Mouse (Mus musculus) CH12.LX (cell line): ENCODE results near the gene Rras2. TPM values are rescaled to one million over a fixed set of nuclear protein-coding genes. Genes with fewer than 3 reads are reported as not detected.

ENCODE experiments used
- DNase-seq: peaks from one replicate; pipeline ENCODE4 v3.0.0-alpha.2; 2013; ENCODE audit errors: extremely low read depth
- H3K27ac ChIP-seq: 2 replicates; pipeline ENCODE4 v1.5.1; 2012; ENCODE audit warnings: low read depth, mild to moderate bottlenecking, control low read depth, moderate library complexity; ENCODE audit not compliant: insufficient read depth
- H3K27me3 ChIP-seq: replicated peaks from 2 replicates; pipeline ENCODE3; 2012; ENCODE audit warnings: inconsistent platforms
- H3K36me3 ChIP-seq, 2 experiments: replicated peaks in 1 of 2; 2 replicates each; pipeline versions ENCODE3 to v1.6.1; 2012; ENCODE audit warnings: inconsistent platforms in 1 of 2, low read length in 1 of 2, mild to moderate bottlenecking in 1 of 2, mixed read lengths in 1 of 2, moderate library complexity in 1 of 2; ENCODE audit not compliant: control insufficient read depth in 1 of 2, insufficient read depth in 1 of 2
- H3K4me1 ChIP-seq, 2 experiments: 2 replicates each; pipeline ENCODE4 v1.6.1; 2012; ENCODE audit warnings: inconsistent platforms in 1 of 2, moderate library complexity in 1 of 2; ENCODE audit not compliant: insufficient read depth in 2 of 2, control insufficient read depth in 1 of 2
- H3K4me2 ChIP-seq: 2 replicates; pipeline ENCODE4 v1.6.1; 2012; ENCODE audit warnings: low read depth, mild to moderate bottlenecking, control low read depth; ENCODE audit not compliant: poor library complexity, insufficient read depth, severe bottlenecking
- H3K4me3 ChIP-seq, 3 experiments: fragments of 150-350 bp in 1 of 3; sonication (generic) in 1 of 3; replicated peaks in 1 of 3; 2 replicates each; pipeline versions ENCODE3 to v1.5.1; 2011 to 2012; ENCODE audit warnings: low read depth in 2 of 3, low read length in 2 of 3, mild to moderate bottlenecking in 2 of 3, moderate library complexity in 2 of 3, control low read depth in 1 of 3, improper control_type of control experiment in 1 of 3, inconsistent platforms in 1 of 3, mixed read lengths in 1 of 3; ENCODE audit not compliant: poor library complexity in 1 of 3
- H3K79me2 ChIP-seq: replicated peaks from 2 replicates; pipeline ENCODE4 v1.6.1; 2012; ENCODE audit warnings: mild to moderate bottlenecking, moderate library complexity; ENCODE audit not compliant: control insufficient read depth, poor library complexity, insufficient read depth, severe bottlenecking; ENCODE audit errors: extremely low read depth
- H3K9ac ChIP-seq: 2 replicates; pipeline ENCODE4 v1.6.1; 2012; ENCODE audit warnings: low read depth, mild to moderate bottlenecking, control low read depth, moderate library complexity; ENCODE audit not compliant: insufficient read depth
- H3K9me3 ChIP-seq: replicated peaks from 2 replicates; pipeline ENCODE3; 2012; ENCODE audit warnings: low read length, inconsistent platforms, mixed read lengths
- BHLHE40 ChIP-seq: IDR thresholded peaks from 2 replicates; pipeline ENCODE4 v1.6.1; 2011; ENCODE audit warnings: mild to moderate bottlenecking, low read depth, low read length, improper control_type of control experiment
- CHD1 ChIP-seq: IDR thresholded peaks from 2 replicates; pipeline ENCODE4 v1.6.1; 2012; ENCODE audit warnings: low read depth, low read length, improper control_type of control experiment, inconsistent platforms
- CHD2 ChIP-seq: IDR thresholded peaks from 2 replicates; pipeline ENCODE4 v1.6.1; 2011; ENCODE audit warnings: low read length, improper control_type of control experiment
- E2F4 ChIP-seq: IDR thresholded peaks from 2 replicates; pipeline ENCODE4 v1.6.1; 2011; ENCODE audit warnings: low read depth, low read length, improper control_type of control experiment; ENCODE audit not compliant: insufficient replicate concordance
- ELF1 ChIP-seq: IDR thresholded peaks from 2 replicates; pipeline ENCODE4 v1.6.1; 2014; ENCODE audit warnings: low read depth, mild to moderate bottlenecking, inconsistent platforms, low read length, improper control_type of control experiment
- IRF4 ChIP-seq: IDR thresholded peaks from 2 replicates; pipeline ENCODE4 v1.6.1; 2014; ENCODE audit warnings: low read depth, mild to moderate bottlenecking, inconsistent platforms, low read length, improper control_type of control experiment
- JUN ChIP-seq: IDR thresholded peaks from 2 replicates; pipeline ENCODE4 v1.6.1; 2011; ENCODE audit warnings: low read depth, mild to moderate bottlenecking, low read length, improper control_type of control experiment, moderate library complexity; ENCODE audit not compliant: insufficient read depth
- KAT2A ChIP-seq: IDR thresholded peaks from 2 replicates; pipeline ENCODE4 v1.6.1; 2012; ENCODE audit warnings: low read length, improper control_type of control experiment, inconsistent platforms; ENCODE audit not compliant: insufficient replicate concordance
- MAFK ChIP-seq: IDR thresholded peaks from 2 replicates; pipeline ENCODE4 v1.6.1; 2011; ENCODE audit warnings: low read length, improper control_type of control experiment; ENCODE audit not compliant: insufficient replicate concordance
- MAX ChIP-seq: IDR thresholded peaks from 2 replicates; pipeline ENCODE4 v1.6.1; 2011; ENCODE audit warnings: low read length, improper control_type of control experiment
- MAZ ChIP-seq: IDR thresholded peaks from 2 replicates; pipeline ENCODE4 v1.6.1; 2012; ENCODE audit warnings: low read depth, mild to moderate bottlenecking, inconsistent platforms, low read length, improper control_type of control experiment, moderate library complexity
- MXI1 ChIP-seq: IDR thresholded peaks from 2 replicates; pipeline ENCODE4 v1.6.1; 2011; ENCODE audit warnings: mild to moderate bottlenecking, low read depth, low read length, improper control_type of control experiment
- NELFE ChIP-seq: IDR thresholded peaks from 2 replicates; pipeline ENCODE4 v1.6.1; 2011; ENCODE audit warnings: low read depth, low read length, improper control_type of control experiment
- NRF1 ChIP-seq: IDR thresholded peaks from 2 replicates; pipeline ENCODE4 v1.6.1; 2014; ENCODE audit warnings: low read depth, mild to moderate bottlenecking, inconsistent platforms, low read length, improper control_type of control experiment, moderate library complexity
- POLR2AphosphoS2 ChIP-seq: IDR thresholded peaks from 2 replicates; pipeline ENCODE4 v1.6.1; 2011; ENCODE audit warnings: low read depth, low read length, improper control_type of control experiment
- SMC3 ChIP-seq: IDR thresholded peaks from 2 replicates; pipeline ENCODE4 v1.6.1; 2011; ENCODE audit warnings: low read depth, low read length, improper control_type of control experiment
- TBP ChIP-seq: conservative IDR thresholded peaks from 2 replicates; pipeline ENCODE4 v1.6.1; 2011; ENCODE audit warnings: low read depth, low read length, improper control_type of control experiment
- USF2 ChIP-seq: conservative IDR thresholded peaks from 2 replicates; pipeline ENCODE4 v1.6.1; 2011; ENCODE audit warnings: low read depth, low read length, improper control_type of control experiment
- ZC3H11A ChIP-seq: IDR thresholded peaks from 2 replicates; pipeline ENCODE4 v1.6.1; 2012; ENCODE audit warnings: low read depth, mild to moderate bottlenecking, inconsistent platforms, low read length, improper control_type of control experiment
- ZNF384 ChIP-seq: IDR thresholded peaks from 2 replicates; pipeline ENCODE4 v1.6.1; 2012; ENCODE audit warnings: low read depth, low read length, improper control_type of control experiment, inconsistent platforms
- dilution Hi-C: fragments of 300-500 bp; cut with MboI; formaldehyde crosslinking; loops from 2 replicates; pipeline ENCODE4 v1.14.3; 2020; ENCODE audit warnings: low sequenced_read_pairs; ENCODE audit not compliant: extremely low pct_unique_long_range_greater_than_20kb, extremely low pct_ligation_motif_present
- in situ Hi-C: fragments of 300-500 bp; cut with MboI; formaldehyde crosslinking; loops from 3 replicates; pipeline ENCODE4 v1.14.3; 2019; ENCODE audit warnings: low sequenced_read_pairs, low pct_ligation_motif_present, low pct_unique_long_range_greater_than_20kb, mixed read lengths
- polyA plus RNA-seq: library from polyadenylated mRNA; unstranded; fragments of >175 nt; gene quantifications from 2 replicates; pipeline ENCODE4 v1.2.1, GENCODE M21; 2012; ENCODE audit warnings: low read depth; ENCODE audit not compliant: insufficient read length
- total RNA-seq, 2 experiments: library from RNA; depleted of rRNA; stranded (reverse); fragments of 300-350 nt in 1 of 2; fragments of >200 nt in 1 of 2; gene quantifications; 2 replicates each; pipeline ENCODE4 v1.2.3; 2012 to 2014

Rras2 gene
- total and polyA plus RNA-seq, 3 experiments: 11.2 to 36.0 (median 18.4) TPM

GRCm38 (mm10) chr7:114087986-114088385 is 29.6 kb downstream of the Rras2 start:
- no peak for DNase-seq
- Histone ChIP-seq H3K9me3 (no peaks in the 10 kb centered on the region), H3K27ac (no peak overlapping the region), H3K4me2 (no peak overlapping the region), H3K79me2 (no peaks in the 10 kb centered on the region), H3K4me3 (no peak overlapping the region), H3K27me3 (no peaks in the 10 kb centered on the region), H3K36me3 (no peaks in the 10 kb centered on the region), H3K9ac (no peak overlapping the region), H3K4me1 (peaks cover 15 to 84% of the 10 kb centered on the region in 2 experiments; a peak in 3 of 4 replicates)
- dilution Hi-C loops (no loop called here), in situ Hi-C loops (no loop called here)
- TF ChIP-seq POLR2AphosphoS2 (no peak), MAX (no peak), MAZ (no peak), MXI1 (no peak), JUN (no peak), CHD1 (no peak), MAFK (no peak), BHLHE40 (no peak), ZNF384 (no peak), ZC3H11A (no peak), E2F4 (no peak), USF2 (no peak), NRF1 (no peak), IRF4 (no peak), TBP (no peak), ELF1 (no peak), SMC3 (no peak), CHD2 (no peak), NELFE (no peak)

GRCm38 (mm10) chr7:114087341-114087740 is 30.2 kb downstream of the Rras2 start:
- H3K4me3 ChIP-seq: no peak overlapping the region
- no peaks in the 10 kb centered on the region for H3K9me3 ChIP-seq
- dilution Hi-C loops (no loop called here), in situ Hi-C loops (no loop called here)
- H3K9ac ChIP-seq: no peak overlapping the region
- DNase-seq: no peak
- no peaks in the 10 kb centered on the region for H3K79me2 ChIP-seq
- no peak overlapping the region for H3K4me2 ChIP-seq
- no peaks in the 10 kb centered on the region for H3K27me3 ChIP-seq
- no peak for TF ChIP-seq KAT2A
- H3K4me1 ChIP-seq: peaks cover 18 to 83% of the 10 kb centered on the region in 2 experiments; a peak in 3 of 4 replicates
- H3K36me3 ChIP-seq: no peaks in the 10 kb centered on the region
- H3K27ac ChIP-seq: no peak overlapping the region
